Mouse (Mus musculus) testis, adult 2 months (tissue): ENCODE results near the gene Ficd.

Experiments used
- CTCF ChIP-seq: fragments of 200-500 bp; IDR thresholded peaks from 2 replicates; pipeline ENCODE4 v1.5.1; 2012; ENCODE audit warnings: low read depth, mild to moderate bottlenecking, inconsistent platforms, low read length, moderate library complexity; ENCODE audit not compliant: control insufficient read depth, insufficient read depth, insufficient replicate concordance
- POLR2A ChIP-seq: fragments of 200-500 bp; IDR thresholded peaks from 2 replicates; pipeline ENCODE4 v1.6.1; 2012; ENCODE audit warnings: low read depth, mild to moderate bottlenecking, inconsistent platforms, low read length, moderate library complexity; ENCODE audit not compliant: control insufficient read depth

DNA sequence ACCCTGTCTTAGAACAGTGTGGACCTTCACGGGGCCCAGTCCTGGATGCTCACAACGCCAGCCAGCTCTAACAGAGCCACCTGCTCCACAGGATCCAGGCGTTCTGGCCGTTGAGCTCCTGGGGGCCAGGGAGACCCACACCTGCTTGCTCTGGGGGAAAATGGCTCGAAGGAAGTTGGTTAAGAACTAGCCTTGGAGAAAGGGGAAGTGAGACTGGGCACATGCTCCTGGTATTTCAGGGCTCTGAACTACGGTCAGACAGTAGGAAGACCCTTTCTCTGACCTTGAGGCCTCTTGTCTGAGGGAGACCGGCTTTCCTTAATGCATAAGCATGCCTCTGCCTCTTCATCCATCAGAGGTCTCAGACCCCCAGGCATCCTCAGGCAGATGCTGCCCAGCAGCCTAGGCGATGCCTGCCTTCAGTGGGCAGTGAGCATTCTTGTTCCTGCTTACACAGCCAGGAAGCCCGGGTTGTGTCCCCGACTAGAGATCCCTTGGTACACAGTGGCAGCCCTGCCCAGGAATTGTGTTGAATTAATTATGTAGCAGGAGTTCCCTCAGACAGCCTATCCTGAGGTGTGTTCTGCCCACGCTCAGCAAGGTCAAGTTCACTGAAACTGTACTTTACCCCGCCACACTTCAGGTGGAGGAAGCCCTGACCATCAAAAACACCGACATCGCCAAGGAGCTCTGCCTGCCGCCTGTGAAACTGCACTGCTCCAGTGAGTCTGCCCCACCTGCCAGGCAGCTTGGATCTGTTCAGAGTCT lies 40.7 kb downstream of the Ficd start:
- TF ChIP-seq CTCF (no peak), POLR2A (no peak)
